Mouse (Mus musculus): Measurements from ENCODE around the gene Scarb2. TPM values are rescaled to one million over a fixed set of nuclear protein-coding genes. Genes with fewer than 3 reads are reported as not detected.

Gene Scarb2
- polyA plus RNA-seq, 1 experiment from 2014 or later = 4.2 TPM

GRCm38 (mm10) chr5:92505402-92505865 is 1.2 kb downstream of the Scarb2 start:
- 0% methylated on average over 48 of the region's 48 CpGs for WGBS (ENCODE audit: insufficient replicate concordance)
- peak; percentile 92 for ATAC-seq

GRCm38 (mm10) chr5:92504676-92505400 is 1.8 kb downstream of the Scarb2 start:
- Histone ChIP-seq H3K27ac (peak overlapping the region; percentile 82), H3K9me3 (replicated peaks) (no peaks in the 10 kb centered on the region), H3K36me3 (no peaks in the 10 kb centered on the region), H3K4me2 (peak overlapping the region; percentile 88), H3K27me3 (replicated peaks) (no peaks in the 10 kb centered on the region), H3K4me1 (peaks cover 33% of the 10 kb centered on the region), H3K9ac (peak overlapping the region; percentile 81), H3K4me3 (peak overlapping the region; percentile 81)
- WGBS (ENCODE audit: insufficient replicate concordance) = under 1% methylated on average over 35 of the region's 35 CpGs
- peak; percentile 77 for ATAC-seq

More at GRCm38 (mm10) chr5:92505402-92505865, 1.2 kb downstream of the Scarb2 start:
- Histone ChIP-seq H3K27me3 (replicated peaks) (no peaks in the 10 kb centered on the region), H3K9me3 (replicated peaks) (no peaks in the 10 kb centered on the region), H3K36me3 (no peaks in the 10 kb centered on the region), H3K4me2 (peak overlapping the region; percentile 88), H3K9ac (peak overlapping the region; percentile 81), H3K27ac (peak overlapping the region; percentile 82), H3K4me3 (peak overlapping the region; percentile 81), H3K4me1 (peaks cover 29% of the 10 kb centered on the region)

DNA sequence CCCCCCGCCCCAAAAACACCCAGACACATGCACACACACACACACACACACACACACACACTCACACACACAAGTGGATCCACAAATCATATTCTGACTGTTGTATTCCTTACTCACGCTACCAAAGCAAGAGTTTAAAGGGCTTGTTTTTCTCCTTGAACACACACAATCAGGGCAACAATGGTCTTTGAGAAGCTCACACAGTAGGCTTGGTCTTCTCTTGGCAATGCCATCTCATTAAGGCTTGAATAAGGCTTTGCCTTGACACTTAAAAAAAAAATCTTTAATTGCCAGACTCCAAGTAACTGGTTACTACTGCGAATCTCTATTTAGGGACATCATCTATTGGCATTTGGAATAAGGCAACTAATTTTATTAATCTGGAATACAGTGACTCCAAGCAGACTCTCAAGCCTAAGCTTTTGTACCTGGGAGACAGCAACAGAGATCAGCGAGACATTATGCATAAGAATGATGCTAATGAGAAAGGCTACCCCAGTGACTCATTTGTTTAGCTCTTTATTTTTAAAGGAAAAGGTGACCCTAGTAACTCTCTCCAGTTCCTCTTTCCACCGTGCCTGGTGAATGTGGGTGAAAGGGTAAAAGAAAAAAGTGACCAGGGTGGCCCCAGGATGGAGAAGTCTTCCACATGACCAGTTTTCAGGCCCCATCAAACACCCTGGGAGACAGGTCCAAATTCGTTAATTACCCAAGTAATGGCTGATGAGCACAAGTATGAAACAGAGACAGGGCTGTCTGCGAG is 2.6 kb downstream of the Scarb2 start:
- Histone ChIP-seq H3K4me1 (peaks cover 41% of the 10 kb centered on the region), H3K9ac (peak overlapping the region; percentile 81), H3K4me2 (peak overlapping the region; percentile 88), H3K36me3 (no peaks in the 10 kb centered on the region), H3K4me3 (peak overlapping the region; percentile 81), H3K27ac (no peak overlapping the region), H3K9me3 (replicated peaks) (no peaks in the 10 kb centered on the region), H3K27me3 (replicated peaks) (no peaks in the 10 kb centered on the region)
- no peak for ATAC-seq
- 31% methylated on average over 7 of the region's 7 CpGs for WGBS (ENCODE audit: insufficient replicate concordance)

DNA sequence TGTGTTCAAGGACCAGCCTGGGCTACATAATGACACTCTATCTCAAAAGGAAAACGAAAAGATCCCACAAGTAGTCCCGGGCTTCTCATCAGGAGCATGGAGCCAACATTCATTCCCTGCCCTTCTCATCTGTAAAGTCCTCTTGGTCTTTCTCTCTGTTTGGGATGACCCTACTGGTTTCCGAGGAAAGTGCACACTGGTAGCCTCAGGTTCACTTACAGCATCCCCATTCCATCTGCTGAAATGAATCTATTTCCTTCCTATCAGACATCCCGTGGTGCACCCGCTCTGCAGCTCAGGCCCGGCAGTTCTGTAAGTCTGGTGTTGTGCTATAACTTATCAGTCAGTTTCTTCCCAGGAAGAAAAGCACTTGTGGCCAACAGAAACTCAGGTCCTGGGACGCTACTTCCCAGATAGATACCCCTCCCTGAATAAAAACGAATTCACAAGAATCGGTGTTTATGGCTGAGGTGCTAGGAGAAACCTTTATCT is 3.2 kb downstream of the Scarb2 start:
- Histone ChIP-seq H3K27me3 (replicated peaks) (no peaks in the 10 kb centered on the region), H3K9ac (no peak overlapping the region), H3K4me2 (peak overlapping the region; percentile 88), H3K27ac (no peak overlapping the region), H3K9me3 (replicated peaks) (no peaks in the 10 kb centered on the region), H3K36me3 (no peaks in the 10 kb centered on the region), H3K4me3 (peak overlapping the region; percentile 81; the same call in 1 of the 2 replicates), H3K4me1 (peaks cover 47% of the 10 kb centered on the region)
- no peak for ATAC-seq
- WGBS (ENCODE audit: insufficient replicate concordance) = 56% methylated on average over 9 of the region's 9 CpGs

DNA sequence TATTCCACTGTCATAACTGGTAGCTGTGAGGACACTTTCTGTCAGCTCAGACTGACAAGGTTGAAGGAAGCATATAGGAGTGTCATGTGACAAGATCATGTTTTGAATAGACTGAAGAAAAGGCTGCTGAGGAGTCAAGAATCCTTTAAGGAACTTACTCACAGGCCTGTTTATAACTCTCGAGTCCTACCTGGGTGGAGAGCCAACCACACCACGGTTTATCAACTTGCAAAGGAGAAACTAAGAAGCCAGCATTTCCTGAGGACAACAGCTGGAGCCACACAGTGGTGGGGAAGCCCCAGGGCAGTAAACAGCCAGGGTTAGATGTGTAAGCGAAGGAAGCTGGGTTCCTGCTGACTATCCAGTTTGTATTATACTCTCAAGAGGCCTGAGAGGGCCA is 7.3 kb downstream of the Scarb2 start:
- no peaks in the 10 kb centered on the region for H3K27me3 ChIP-seq (replicated peaks)
- no peak overlapping the region for H3K9ac ChIP-seq
- H3K9me3 ChIP-seq (replicated peaks) = no peaks in the 10 kb centered on the region
- no peak for ATAC-seq
- 19% methylated on average over 3 of the region's 3 CpGs for WGBS (ENCODE audit: insufficient replicate concordance)
- H3K36me3 ChIP-seq = no peaks in the 10 kb centered on the region
- H3K27ac ChIP-seq = no peak overlapping the region
- H3K4me2 ChIP-seq = no peak overlapping the region
- peaks cover 49% of the 10 kb centered on the region for H3K4me1 ChIP-seq
- no peak overlapping the region for H3K4me3 ChIP-seq

- H3K27me3 ChIP-seq (replicated peaks) = no peaks in the 10 kb centered on the region
- no peak for ATAC-seq
- no peak overlapping the region for H3K4me3 ChIP-seq
- H3K27ac ChIP-seq = no peak overlapping the region
- H3K9me3 ChIP-seq (replicated peaks) = no peaks in the 10 kb centered on the region
- H3K4me1 ChIP-seq = peaks cover 41% of the 10 kb centered on the region
- no peak overlapping the region for H3K4me2 ChIP-seq
- H3K36me3 ChIP-seq = no peaks in the 10 kb centered on the region
- WGBS (ENCODE audit: insufficient replicate concordance) = 60% methylated on average over 5 of the region's 5 CpGs
- H3K9ac ChIP-seq = no peak overlapping the region
Measured at GRCm38 (mm10) chr5:92498661-92499060, 8.0 kb downstream of the Scarb2 start.

DNA sequence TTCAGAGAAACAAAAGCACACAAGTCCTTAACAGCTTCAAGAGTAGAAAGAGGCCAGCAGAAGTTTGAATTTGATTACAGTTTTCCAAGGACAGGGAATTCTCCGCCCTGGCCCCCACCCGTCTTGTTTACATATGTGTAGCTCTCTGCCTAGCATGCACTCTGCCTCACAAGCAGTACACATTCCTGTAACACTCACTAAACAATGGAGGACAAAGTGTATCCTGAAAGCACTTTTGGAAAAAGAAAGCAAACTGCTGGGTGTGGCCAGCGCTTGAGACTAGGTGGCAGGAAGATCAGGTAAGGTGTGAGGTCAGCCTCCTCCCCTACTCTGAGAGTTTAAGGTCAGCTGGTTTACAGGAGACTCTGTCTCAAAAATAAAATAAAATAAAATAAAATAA is 8.4 kb downstream of the Scarb2 start:
- Histone ChIP-seq H3K9ac (no peak overlapping the region), H3K4me2 (no peak overlapping the region), H3K9me3 (replicated peaks) (no peaks in the 10 kb centered on the region), H3K27ac (no peak overlapping the region), H3K4me1 (peaks cover 37% of the 10 kb centered on the region), H3K36me3 (no peaks in the 10 kb centered on the region), H3K4me3 (no peak overlapping the region), H3K27me3 (replicated peaks) (no peaks in the 10 kb centered on the region)
- ATAC-seq = no peak
- 78% methylated on average over 3 of the region's 3 CpGs for WGBS (ENCODE audit: insufficient replicate concordance)

DNA sequence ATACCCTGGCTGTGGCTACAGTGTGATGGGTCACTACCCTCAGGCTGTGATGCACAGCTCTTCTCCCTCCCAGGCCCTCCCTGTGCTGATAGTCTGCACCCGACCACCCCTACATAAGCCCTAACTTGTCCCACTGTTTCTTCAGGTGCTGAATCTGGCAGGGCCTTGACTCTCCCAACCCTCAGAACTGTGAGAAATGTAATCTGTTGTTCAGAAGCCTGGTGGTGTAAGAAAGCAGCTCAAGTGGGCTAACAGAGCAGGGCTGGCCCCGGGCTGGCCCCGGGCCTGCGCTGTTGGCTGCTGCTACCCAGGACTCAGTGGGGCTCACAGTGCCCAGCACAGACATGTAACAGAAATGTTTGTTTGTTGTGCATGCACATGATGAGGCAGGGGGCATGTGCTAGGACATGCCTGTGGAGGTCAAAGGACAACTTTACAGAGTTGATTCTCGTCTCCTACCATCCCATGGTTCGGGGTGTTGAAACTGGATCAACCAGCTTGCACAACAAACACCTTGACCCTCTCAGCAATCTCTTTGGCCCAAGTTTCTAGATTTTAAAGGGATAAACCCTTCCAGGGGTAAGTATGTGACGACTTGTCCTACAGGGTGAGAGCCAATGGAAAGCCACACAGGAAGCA is 10.7 kb downstream of the Scarb2 start:
- Histone ChIP-seq H3K27me3 (replicated peaks) (no peaks in the 10 kb centered on the region), H3K9me3 (replicated peaks) (no peaks in the 10 kb centered on the region), H3K27ac (no peak overlapping the region), H3K36me3 (no peaks in the 10 kb centered on the region), H3K4me3 (no peak overlapping the region), H3K9ac (no peak overlapping the region), H3K4me1 (peaks cover 42% of the 10 kb centered on the region), H3K4me2 (no peak overlapping the region)
- ATAC-seq = 0 out of 2 replicates have a peak, but pooled peaks have one; percentile 16
- 77% methylated on average over 7 of the region's 7 CpGs for WGBS (ENCODE audit: insufficient replicate concordance)

- Histone ChIP-seq H3K4me3 (no peak overlapping the region), H3K9ac (no peak overlapping the region), H3K9me3 (replicated peaks) (no peaks in the 10 kb centered on the region), H3K4me1 (peaks cover 48% of the 10 kb centered on the region), H3K27ac (no peak overlapping the region), H3K27me3 (replicated peaks) (no peaks in the 10 kb centered on the region), H3K36me3 (no peaks in the 10 kb centered on the region), H3K4me2 (no peak overlapping the region)
- ATAC-seq = no peak
- 46% methylated on average over 4 of the region's 4 CpGs for WGBS (ENCODE audit: insufficient replicate concordance)
Measured at GRCm38 (mm10) chr5:92495291-92495690, 11.3 kb downstream of the Scarb2 start.

DNA sequence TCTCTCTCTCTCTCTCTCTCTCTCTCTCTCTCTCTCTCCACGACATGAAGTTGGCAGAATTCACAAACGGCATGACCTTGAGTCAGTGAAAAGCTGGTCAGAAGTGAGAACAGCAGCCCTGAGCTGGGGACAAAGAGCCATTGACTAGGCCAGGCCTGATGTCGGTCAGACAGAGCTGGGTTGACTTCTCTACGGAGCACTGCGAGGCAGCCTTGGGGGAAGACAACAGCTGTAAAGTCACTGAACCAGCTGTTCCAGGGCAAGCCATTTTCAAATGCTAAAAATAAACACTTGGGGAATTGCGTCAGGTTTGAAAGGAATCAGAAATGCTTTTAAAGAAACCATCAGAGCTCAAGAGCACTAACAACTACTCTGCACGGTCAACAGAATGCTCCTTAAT is 13.2 kb downstream of the Scarb2 start:
- H3K9me3 ChIP-seq (replicated peaks) = no peaks in the 10 kb centered on the region
- H3K4me3 ChIP-seq = no peak overlapping the region
- H3K4me1 ChIP-seq = peaks cover 47% of the 10 kb centered on the region
- no peak for ATAC-seq
- no peak overlapping the region for H3K9ac ChIP-seq
- H3K27me3 ChIP-seq (replicated peaks) = no peaks in the 10 kb centered on the region
- no peaks in the 10 kb centered on the region for H3K36me3 ChIP-seq
- no peak overlapping the region for H3K4me2 ChIP-seq
- H3K27ac ChIP-seq = no peak overlapping the region
- WGBS (ENCODE audit: insufficient replicate concordance) = 72% methylated on average over 7 of the region's 7 CpGs

GRCm38 (mm10) chr5:92490779-92491178 is 15.9 kb downstream of the Scarb2 start:
- H3K4me3 ChIP-seq = no peak overlapping the region
- peaks cover 40% of the 10 kb centered on the region for H3K4me1 ChIP-seq
- no peak overlapping the region for H3K9ac ChIP-seq
- H3K27ac ChIP-seq = no peak overlapping the region; the same call in 1 of the 2 replicates
- H3K27me3 ChIP-seq (replicated peaks) = no peaks in the 10 kb centered on the region
- WGBS (ENCODE audit: insufficient replicate concordance) = 49% methylated on average over 4 of the region's 4 CpGs
- no peaks in the 10 kb centered on the region for H3K9me3 ChIP-seq (replicated peaks)
- H3K4me2 ChIP-seq = no peak overlapping the region
- 0 out of 2 replicates have a peak, but pooled peaks have one; percentile 25 for ATAC-seq
- H3K36me3 ChIP-seq = no peaks in the 10 kb centered on the region

All from liver, embryonic 12.5 days (tissue).